Mouse (Mus musculus): Measurements from ENCODE around the gene Npr1. TPM values are rescaled to one million over a fixed set of nuclear protein-coding genes. Genes with fewer than 3 reads are reported as not detected.

Gene Npr1
- 5.6 and 8.3 TPM in 2 replicates for total RNA-seq (2014; rRNA removed)
- 10.2 and 13.2 TPM in 2 replicates for polyA plus RNA-seq (2012; rRNA removed)

DNA sequence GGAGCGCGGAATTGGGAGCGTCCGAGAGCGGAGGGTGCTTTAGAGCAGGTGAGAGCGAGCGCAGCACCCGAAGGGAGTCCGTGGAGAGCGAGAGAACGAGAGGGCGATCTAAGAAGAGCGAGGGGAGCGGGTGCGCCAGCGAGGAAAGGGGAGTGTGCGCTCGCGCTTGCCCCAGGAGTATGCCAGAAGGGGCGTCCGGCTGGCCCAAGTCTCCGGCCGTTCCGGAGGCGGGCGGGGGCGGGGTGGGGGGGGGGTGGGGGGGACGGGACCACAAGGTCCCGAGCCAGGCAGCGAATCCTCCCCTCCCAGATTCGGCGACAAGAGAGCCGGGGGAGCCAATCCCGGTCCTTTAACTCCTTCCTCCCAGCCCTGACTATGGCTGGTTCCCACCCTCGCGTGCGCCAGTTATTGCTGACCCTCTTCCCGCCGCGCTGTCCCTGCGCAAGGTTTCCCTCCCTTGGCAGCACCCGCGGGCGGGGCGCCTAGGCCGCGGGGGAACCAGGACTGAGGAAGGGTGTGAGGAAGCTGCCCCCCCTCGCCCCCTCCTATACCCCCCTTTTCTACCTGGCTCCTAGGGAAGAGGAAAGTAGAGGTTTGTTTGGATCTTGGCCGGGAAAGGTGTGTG, at the start of gene Npr1:
Gene Npr1 (minus strand): TSS at position 181 of the 625 bp plus-strand sequence.
- H3K27me3 ChIP-seq (ENCODE audit: control insufficient read depth, insufficient read depth, low read length): peaks cover 13% of the 10 kb centered on the region
- no peak for DNase-seq (ENCODE audit: extremely low read depth, low read depth, low spot score)
- peak within 1 kb of the TSS; percentile 50 for H3K27ac ChIP-seq (replicated peaks; ENCODE audit: insufficient read depth, low read depth, low read length)
- H3K9ac ChIP-seq (ENCODE audit: low read depth, low read length): peak within 1 kb of the TSS; percentile 82
- H3K36me3 ChIP-seq (ENCODE audit: control insufficient read depth, insufficient read depth, low read length): no peaks in the 10 kb centered on the region
- peak within 1 kb of the TSS; percentile 83 for H3K4me3 ChIP-seq (ENCODE audit: insufficient read depth, low read depth, low read length)
- WGBS: under 1% methylated on average over 47 of the region's 49 CpGs
- H3K4me1 ChIP-seq (ENCODE audit: control insufficient read depth, insufficient read depth, low read length): no peaks in the 10 kb centered on the region
- H3K79me2 ChIP-seq (ENCODE audit: control insufficient read depth, insufficient read depth, low read length): no peaks in the 10 kb centered on the region; the same call in 1 of the 2 replicates
- TF ChIP-seq CTCF (IDR thresholded peaks at IDR 0.05; ENCODE audit: low read depth, low read length) (no peak), POLR2A (IDR thresholded peaks at IDR 0.05; ENCODE audit: extremely low read depth, insufficient read depth, low read length) (0 out of 2 replicates have a peak, but pooled peaks have one; percentile 35)

DNA sequence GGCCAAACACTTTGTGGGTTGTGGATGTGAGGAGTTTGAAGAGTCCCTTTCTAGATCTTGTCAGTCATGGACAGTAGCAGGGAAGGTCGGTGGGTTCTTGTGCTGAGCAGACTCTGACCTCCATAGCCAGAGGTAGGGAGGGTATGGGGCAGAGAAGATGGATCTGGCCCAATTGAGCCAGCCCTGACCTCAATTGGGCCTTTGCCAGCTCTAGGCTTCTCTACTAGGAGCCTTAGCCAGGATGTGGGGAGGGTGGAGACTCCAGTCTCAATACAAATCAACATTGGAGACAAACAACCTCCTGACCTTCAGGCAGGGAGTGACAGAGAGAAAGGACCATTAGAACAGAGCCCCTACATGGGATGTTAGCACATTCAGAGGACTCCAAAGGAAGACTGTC, 49.6 kb upstream of the Npr1 start:
- TF ChIP-seq CTCF (IDR thresholded peaks at IDR 0.05; ENCODE audit: low read depth, low read length): no peak
- no peak for TF ChIP-seq POLR2A (IDR thresholded peaks at IDR 0.05; ENCODE audit: extremely low read depth, insufficient read depth, low read length)
- DNase-seq (ENCODE audit: extremely low read depth, low read depth, low spot score): peak; percentile 78
- no peaks in the 10 kb centered on the region; the same call in 1 of the 2 replicates for H3K79me2 ChIP-seq (ENCODE audit: control insufficient read depth, insufficient read depth, low read length)
- H3K36me3 ChIP-seq (ENCODE audit: control insufficient read depth, insufficient read depth, low read length): peaks cover 5% of the 10 kb centered on the region
- H3K27ac ChIP-seq (replicated peaks; ENCODE audit: insufficient read depth, low read depth, low read length): peak overlapping the region; percentile 72
- peak overlapping the region; percentile 61 for H3K9ac ChIP-seq (ENCODE audit: low read depth, low read length)
- peak overlapping the region; percentile 53 for H3K4me3 ChIP-seq (ENCODE audit: insufficient read depth, low read depth, low read length)
- H3K4me1 ChIP-seq (ENCODE audit: control insufficient read depth, insufficient read depth, low read length): peaks cover 14% of the 10 kb centered on the region
- 0% methylated on average over 1 of the region's 1 CpGs for WGBS
- H3K27me3 ChIP-seq (ENCODE audit: control insufficient read depth, insufficient read depth, low read length): no peaks in the 10 kb centered on the region

DNA sequence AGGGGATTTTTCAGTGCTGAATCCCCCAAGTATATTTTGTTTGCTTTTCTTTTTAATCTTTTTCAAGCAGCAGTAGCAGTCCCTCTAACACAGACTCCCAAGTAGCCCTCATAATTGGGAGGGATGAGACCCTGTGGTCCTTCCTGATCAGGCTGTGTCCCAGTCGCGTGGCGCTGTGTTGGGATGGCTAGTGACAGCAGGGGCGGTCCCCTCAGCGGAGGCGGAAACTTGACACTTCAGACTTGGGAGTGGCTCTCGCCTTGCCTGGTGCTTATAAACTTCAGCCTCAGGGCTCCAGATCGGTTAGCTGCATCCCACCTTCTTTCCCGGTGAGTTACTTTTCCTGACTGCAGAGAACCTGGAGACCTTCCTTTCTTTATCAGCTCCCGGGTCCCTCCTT, 49.0 kb upstream of the Npr1 start:
- H3K4me3 ChIP-seq (ENCODE audit: insufficient read depth, low read depth, low read length): peak overlapping the region; percentile 53
- peak; percentile 8; the same call in 1 of the 2 replicates for TF ChIP-seq CTCF (IDR thresholded peaks at IDR 0.05; ENCODE audit: low read depth, low read length)
- TF ChIP-seq POLR2A (IDR thresholded peaks at IDR 0.05; ENCODE audit: extremely low read depth, insufficient read depth, low read length): peak; percentile 60; the same call in 1 of the 2 replicates
- peaks cover 5% of the 10 kb centered on the region for H3K36me3 ChIP-seq (ENCODE audit: control insufficient read depth, insufficient read depth, low read length)
- DNase-seq (ENCODE audit: extremely low read depth, low read depth, low spot score): peak; percentile 78
- H3K4me1 ChIP-seq (ENCODE audit: control insufficient read depth, insufficient read depth, low read length): peaks cover 14% of the 10 kb centered on the region
- peak overlapping the region; percentile 61 for H3K9ac ChIP-seq (ENCODE audit: low read depth, low read length)
- H3K79me2 ChIP-seq (ENCODE audit: control insufficient read depth, insufficient read depth, low read length): no peaks in the 10 kb centered on the region; the same call in 1 of the 2 replicates
- H3K27me3 ChIP-seq (ENCODE audit: control insufficient read depth, insufficient read depth, low read length): no peaks in the 10 kb centered on the region
- under 1% methylated on average over 10 of the region's 10 CpGs for WGBS
- H3K27ac ChIP-seq (replicated peaks; ENCODE audit: insufficient read depth, low read depth, low read length): peak overlapping the region; percentile 91

DNA sequence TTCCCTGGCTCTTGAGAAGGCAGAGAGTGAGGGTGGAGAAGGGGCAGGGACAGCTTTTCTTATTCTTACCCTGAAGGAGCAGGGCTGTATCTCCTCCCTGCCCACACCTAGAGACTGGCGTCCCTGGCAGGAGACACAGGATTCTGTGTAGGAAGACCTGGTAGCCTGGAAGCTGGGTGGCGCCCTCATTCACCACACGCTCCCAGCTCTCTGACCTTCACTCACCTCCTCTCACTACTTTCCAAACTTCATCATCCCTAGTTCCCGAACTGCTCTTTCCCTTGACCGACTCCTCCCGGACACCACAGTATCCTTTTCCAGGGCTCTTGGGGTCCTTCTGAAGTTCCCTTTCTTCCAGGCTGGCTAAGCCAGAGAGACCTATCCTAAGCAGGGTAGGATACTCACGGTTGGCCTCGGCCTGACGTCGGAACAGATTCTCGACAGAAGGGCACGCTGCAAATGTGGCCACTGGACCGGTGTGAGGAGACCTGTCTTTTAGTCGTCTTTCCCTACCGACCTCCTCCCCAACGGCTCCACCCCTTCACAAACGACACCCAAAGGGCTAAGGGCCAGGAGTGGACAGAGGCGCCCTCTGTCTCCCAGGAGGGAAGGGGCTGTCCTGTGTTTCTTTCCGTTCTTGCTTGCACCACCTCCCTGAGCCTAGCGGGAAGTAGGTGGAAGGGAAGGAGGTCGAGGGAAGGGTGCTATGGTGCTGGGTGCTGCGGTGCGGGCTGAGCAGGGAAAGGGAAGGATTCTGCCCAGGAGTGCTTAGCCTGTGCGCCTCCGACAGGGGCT, 48.3 kb upstream of the Npr1 start, which contains the start of the genes S100a1 and S100a13:
Gene S100a1 (minus strand): TSS at position 597 of the 795 bp plus-strand sequence.
Gene S100a13 (plus strand): TSS at position 640 of the 795 bp plus-strand sequence.
- peaks cover 14% of the 10 kb centered on the region for H3K4me1 ChIP-seq (ENCODE audit: control insufficient read depth, insufficient read depth, low read length)
- DNase-seq (ENCODE audit: extremely low read depth, low read depth, low spot score): peak; percentile 89
- no peaks in the 10 kb centered on the region for H3K27me3 ChIP-seq (ENCODE audit: control insufficient read depth, insufficient read depth, low read length)
- peak within 1 kb of the TSS; percentile 78 for H3K9ac ChIP-seq (ENCODE audit: low read depth, low read length)
- TF ChIP-seq CTCF (IDR thresholded peaks at IDR 0.05; ENCODE audit: low read depth, low read length) (peak; percentile 67), POLR2A (IDR thresholded peaks at IDR 0.05; ENCODE audit: extremely low read depth, insufficient read depth, low read length) (0 out of 2 replicates have a peak, but pooled peaks have one; percentile 49)
- H3K4me3 ChIP-seq (ENCODE audit: insufficient read depth, low read depth, low read length): peak within 1 kb of the TSS; percentile 53
- peak within 1 kb of the TSS; percentile 91 for H3K27ac ChIP-seq (replicated peaks; ENCODE audit: insufficient read depth, low read depth, low read length)
- peaks cover 3% of the 10 kb centered on the region for H3K36me3 ChIP-seq (ENCODE audit: control insufficient read depth, insufficient read depth, low read length)
- H3K79me2 ChIP-seq (ENCODE audit: control insufficient read depth, insufficient read depth, low read length): no peaks in the 10 kb centered on the region; the same call in 1 of the 2 replicates
- WGBS: under 1% methylated on average over 25 of the region's 25 CpGs

DNA sequence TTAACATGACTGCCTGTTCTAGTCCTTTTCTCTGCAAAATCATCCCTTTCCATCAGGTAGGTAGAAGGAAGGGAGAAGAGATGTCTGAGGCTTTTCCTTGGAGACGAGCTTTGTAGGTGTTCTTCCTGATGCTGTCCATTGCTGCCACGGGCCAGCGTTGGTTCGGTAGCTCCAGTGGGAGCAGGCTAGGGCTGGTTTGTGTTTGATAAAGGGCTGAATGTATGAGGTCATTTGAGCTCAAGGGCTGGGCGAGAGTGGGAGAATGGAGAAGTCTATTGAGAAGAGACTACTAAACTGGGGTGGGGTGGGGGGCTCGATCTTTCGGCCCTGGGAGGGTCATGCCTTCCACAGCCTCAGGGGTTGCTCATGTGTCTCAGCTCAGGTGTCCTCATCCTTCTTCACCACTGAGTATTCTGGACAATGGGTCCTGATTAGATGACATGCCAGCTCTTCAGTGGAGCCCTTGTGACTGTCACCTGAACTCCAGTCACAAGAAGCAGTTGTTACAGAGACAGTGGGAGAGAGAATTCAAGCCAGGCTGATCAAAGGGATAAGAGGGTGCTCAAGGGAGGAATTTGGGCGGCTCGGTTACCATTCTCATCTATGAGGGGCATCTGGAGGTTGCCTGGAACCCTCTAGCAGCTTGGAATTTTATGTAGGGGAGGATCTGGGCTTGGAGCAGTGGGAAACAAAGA, 47.4 kb upstream of the Npr1 start:
- peak overlapping the region; percentile 91 for H3K27ac ChIP-seq (replicated peaks; ENCODE audit: insufficient read depth, low read depth, low read length)

More for the DNA sequence above, 47.4 kb upstream of the Npr1 start:
- Histone ChIP-seq H3K4me1 (ENCODE audit: control insufficient read depth, insufficient read depth, low read length) (peaks cover 15% of the 10 kb centered on the region), H3K9ac (ENCODE audit: low read depth, low read length) (peak overlapping the region; percentile 78), H3K27me3 (ENCODE audit: control insufficient read depth, insufficient read depth, low read length) (no peaks in the 10 kb centered on the region), H3K36me3 (ENCODE audit: control insufficient read depth, insufficient read depth, low read length) (peaks cover 3% of the 10 kb centered on the region; the same call in 1 of the 2 replicates), H3K4me3 (ENCODE audit: insufficient read depth, low read depth, low read length) (no peak overlapping the region; the same call in 1 of the 2 replicates), H3K79me2 (ENCODE audit: control insufficient read depth, insufficient read depth, low read length) (no peaks in the 10 kb centered on the region; the same call in 1 of the 2 replicates)
- no peak for TF ChIP-seq POLR2A (IDR thresholded peaks at IDR 0.05; ENCODE audit: extremely low read depth, insufficient read depth, low read length)
- no peak for DNase-seq (ENCODE audit: extremely low read depth, low read depth, low spot score)
- WGBS: 86% methylated on average over 9 of the region's 9 CpGs
